Mouse (Mus musculus) heart, adult 18-20 months (tissue): ENCODE data around the gene Prlhr. TPM values are rescaled to one million over a fixed set of nuclear protein-coding genes. Genes with fewer than 3 reads are reported as not detected.

ENCODE experiments used
- DNase-seq, 2 experiments: peaks; one replicate each; pipeline ENCODE4 v3.0.0; 2021 to 2022; ENCODE audit warnings: mixed read lengths in 1 of 2
- long read RNA-seq, 2 experiments: library from polyadenylated mRNA; stranded (forward); transcript quantifications; one replicate each; pipeline ENCODE4 v2.0.0; 2021
- total RNA-seq, 2 experiments: library from RNA; stranded (reverse); gene quantifications; 2 replicates each; pipeline ENCODE4 v1.2.3; 2021

The Prlhr gene
- total RNA-seq: not detected
- long read RNA-seq, experiment 1: 0 reads
- long read RNA-seq, experiment 2: 0 reads

- DNase-seq: no peak
These were observed at the start of gene Prlhr for GRCm38 (mm10) chr19:60468254-60468762. Gene Prlhr, minus strand, starts transcription at chr19:60468304.

- no peak for DNase-seq
These were observed 47.0 kb upstream of the Prlhr start for GRCm38 (mm10) chr19:60515064-60515463.

- DNase-seq: no peak
These were observed 45.3 kb upstream of the Prlhr start for GRCm38 (mm10) chr19:60513431-60513830.

GRCm38 (mm10) chr19:60500209-60500608, 32.1 kb upstream of the Prlhr start:
- no peak for DNase-seq

- DNase-seq: no peak
These were observed 29.1 kb upstream of the Prlhr start for GRCm38 (mm10) chr19:60497171-60497570.

GRCm38 (mm10) chr19:60495772-60496171, 27.7 kb upstream of the Prlhr start:
- no peak for DNase-seq

GRCm38 (mm10) chr19:60489566-60489965, 21.5 kb upstream of the Prlhr start:
- peak in 1 of 2 experiments; percentile 16 for DNase-seq

- DNase-seq: no peak
These were observed 17.2 kb upstream of the Prlhr start for GRCm38 (mm10) chr19:60485261-60485660.

GRCm38 (mm10) chr19:60478859-60479258, 10.8 kb upstream of the Prlhr start:
- DNase-seq: no peak

- no peak for DNase-seq
These were observed 9.7 kb upstream of the Prlhr start for GRCm38 (mm10) chr19:60477788-60478187.

- DNase-seq: peak in 1 of 2 experiments; percentile 37
These were observed 742 bp upstream of the Prlhr start for GRCm38 (mm10) chr19:60468846-60469245.

GRCm38 (mm10) chr19:60467588-60468007, 506 bp downstream of the Prlhr start:
- DNase-seq: no peak

GRCm38 (mm10) chr19:60466953-60467570, 1.0 kb downstream of the Prlhr start:
- DNase-seq: peak; percentile 51 to 55

- DNase-seq: no peak
These were observed 2.4 kb downstream of the Prlhr start for GRCm38 (mm10) chr19:60465726-60466125.

- DNase-seq: peak; percentile 82 to 83
These were observed 4.2 kb downstream of the Prlhr start for GRCm38 (mm10) chr19:60463896-60464295.

GRCm38 (mm10) chr19:60463440-60463839, 4.7 kb downstream of the Prlhr start:
- DNase-seq: no peak

GRCm38 (mm10) chr19:60461476-60461875, 6.6 kb downstream of the Prlhr start:
- no peak for DNase-seq

- DNase-seq: no peak
These were observed 8.4 kb downstream of the Prlhr start for GRCm38 (mm10) chr19:60459680-60460079.

- DNase-seq: no peak
These were observed 9.0 kb downstream of the Prlhr start for GRCm38 (mm10) chr19:60459071-60459470.

GRCm38 (mm10) chr19:60455791-60456190, 12.3 kb downstream of the Prlhr start:
- DNase-seq: no peak

GRCm38 (mm10) chr19:60440531-60440930, 27.6 kb downstream of the Prlhr start:
- DNase-seq: no peak

- peak; percentile 48 to 52 for DNase-seq
These were observed 28.0 kb downstream of the Prlhr start for GRCm38 (mm10) chr19:60440083-60440482.

- DNase-seq: peak; percentile 6 to 45
These were observed 30.4 kb downstream of the Prlhr start for GRCm38 (mm10) chr19:60437566-60438241.
